Mouse (Mus musculus) bone marrow macrophage, adult 2 months (primary cell): ENCODE data around the gene Cnot4.

Source experiments
- CTCF ChIP-seq: IDR thresholded peaks from 2 replicates; pipeline ENCODE4 v1.5.1; 2012; ENCODE audit warnings: low read depth, mild to moderate bottlenecking, low read length, moderate library complexity
- POLR2A ChIP-seq: IDR thresholded peaks from 2 replicates; pipeline ENCODE4 v1.6.1; 2012; ENCODE audit warnings: mild to moderate bottlenecking, low read depth, low read length, borderline replicate concordance

DNA sequence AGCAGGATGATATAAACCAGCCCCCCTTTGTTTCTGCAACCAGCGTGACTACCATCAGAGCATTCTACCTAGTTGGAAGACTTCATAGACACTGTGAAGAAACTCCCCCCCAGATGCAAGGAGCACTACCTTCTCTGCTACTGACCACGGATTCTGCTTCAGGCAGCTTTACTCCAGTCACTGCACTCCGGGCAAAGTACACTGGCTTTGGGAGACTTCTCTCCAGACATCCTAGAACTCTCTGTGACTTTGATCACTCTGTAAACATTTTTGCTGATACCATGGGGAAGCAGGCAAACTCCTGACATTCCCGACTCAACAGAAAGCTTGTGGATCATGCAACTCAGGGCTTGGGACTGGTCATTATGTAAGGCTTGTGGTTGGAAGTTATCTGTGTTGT, 35.7 kb upstream of the Cnot4 start:
- TF ChIP-seq POLR2A (no peak), CTCF (no peak)
